Mouse (Mus musculus) limb, embryonic 12.5 days (tissue): ENCODE results near the gene Mlip. TPM values are rescaled to one million over a fixed set of nuclear protein-coding genes. Genes with fewer than 3 reads are reported as not detected.
"Not testable (repeated sequence)": the region's sequence is repeated elsewhere in the genome, so short reads cannot be mapped to it uniquely, and the experiment has no call there.

Experiments used
- ATAC-seq: fragments of 200-750 bp; cut with Nextera tagmentation; 2 replicates; pipeline ENCODE4 v1.8.0; 2017; ENCODE audit warnings: low read depth, moderate TSS enrichment; ENCODE audit not compliant: insufficient number of reproducible peaks, insufficient read depth, low FRiP score, low TSS enrichment
- H3K27ac ChIP-seq: fragments of 300-500 bp; sonication (generic); 2 replicates; pipeline ENCODE4 v1.5.1; 2016; ENCODE audit warnings: mild to moderate bottlenecking, moderate library complexity
- H3K27me3 ChIP-seq: fragments of 300-500 bp; sonication (generic); 2 replicates; pipeline ENCODE4 v1.6.1; 2016; ENCODE audit warnings: mild to moderate bottlenecking, moderate library complexity
- H3K36me3 ChIP-seq: fragments of 300-500 bp; sonication (generic); 2 replicates; pipeline ENCODE4 v1.6.1; 2016; ENCODE audit warnings: mild to moderate bottlenecking, moderate library complexity
- H3K4me1 ChIP-seq: fragments of 300-500 bp; sonication (generic); replicated peaks from 2 replicates; pipeline ENCODE4 v1.6.1; 2016
- H3K4me2 ChIP-seq: fragments of 300-500 bp; sonication (generic); 2 replicates; pipeline ENCODE4 v1.6.1; 2016; ENCODE audit warnings: mild to moderate bottlenecking, moderate library complexity
- H3K4me3 ChIP-seq: fragments of 300-500 bp; sonication (generic); replicated peaks from 2 replicates; pipeline ENCODE4 v1.5.1; 2016; ENCODE audit warnings: mild to moderate bottlenecking
- H3K9ac ChIP-seq: fragments of 300-500 bp; sonication (generic); replicated peaks from 2 replicates; pipeline ENCODE4 v1.6.1; 2016; ENCODE audit warnings: mild to moderate bottlenecking, moderate library complexity
- H3K9me3 ChIP-seq: fragments of 300-500 bp; sonication (generic); 2 replicates; pipeline ENCODE4 v1.6.1; 2016; ENCODE audit warnings: mild to moderate bottlenecking, moderate library complexity
- WGBS: fragments of 180-500 bp; shearing (Covaris S2); methylation state at CpG from one replicate; pipeline ENCODE4 v1.1.7; 2016; 5-methylcytosine and 5-hydroxymethylcytosine counted together
- polyA plus RNA-seq: library from polyadenylated mRNA; unstranded; fragments of >200 nt; fragmentation: Nextera tagmentation; extraction: Ambion mirVana; gene quantifications from 2 replicates; pipeline ENCODE4 v1.2.1, GENCODE M21; 2016

Gene Mlip
- polyA plus RNA-seq, 1 experiment from 2014 or later, result 0.38 TPM

- no peak overlapping the region for H3K4me2 ChIP-seq
- no peaks in the 10 kb centered on the region for H3K4me1 ChIP-seq
- ATAC-seq, result no peak
- 85% methylated on average over 3 of the region's 3 CpGs for WGBS
- no peak overlapping the region for H3K27ac ChIP-seq
- no peaks in the 10 kb centered on the region for H3K9me3 ChIP-seq
- no peak overlapping the region for H3K4me3 ChIP-seq
- H3K9ac ChIP-seq, result no peak overlapping the region
- H3K36me3 ChIP-seq, result no peaks in the 10 kb centered on the region
- H3K27me3 ChIP-seq, result no peaks in the 10 kb centered on the region
These were observed 173.3 kb downstream of the Mlip start for GRCm38 (mm10) chr9:77179486-77179885.

- no peaks in the 10 kb centered on the region for H3K4me1 ChIP-seq
- WGBS, result 83% methylated on average over 3 of the region's 3 CpGs
- H3K4me2 ChIP-seq, result no peak overlapping the region
- H3K9ac ChIP-seq, result no peak overlapping the region
- H3K36me3 ChIP-seq, result no peaks in the 10 kb centered on the region
- no peak overlapping the region for H3K4me3 ChIP-seq
- H3K9me3 ChIP-seq, result no peaks in the 10 kb centered on the region
- no peak overlapping the region for H3K27ac ChIP-seq
- H3K27me3 ChIP-seq, result no peaks in the 10 kb centered on the region
- no peak for ATAC-seq
These were observed 176.9 kb downstream of the Mlip start for GRCm38 (mm10) chr9:77175870-77176269.

GRCm38 (mm10) chr9:77172044-77172443 is 180.7 kb downstream of the Mlip start:
- no peaks in the 10 kb centered on the region for H3K4me1 ChIP-seq
- no peak overlapping the region for H3K9ac ChIP-seq
- H3K27ac ChIP-seq, result no peak overlapping the region
- WGBS, result 92% methylated on average over 5 of the region's 5 CpGs
- no peak overlapping the region for H3K4me3 ChIP-seq
- H3K36me3 ChIP-seq, result no peaks in the 10 kb centered on the region
- no peaks in the 10 kb centered on the region for H3K27me3 ChIP-seq
- H3K9me3 ChIP-seq, result no peaks in the 10 kb centered on the region
- H3K4me2 ChIP-seq, result no peak overlapping the region
- ATAC-seq, result no peak

- H3K27me3 ChIP-seq, result no peaks in the 10 kb centered on the region
- H3K9me3 ChIP-seq, result no peaks in the 10 kb centered on the region
- ATAC-seq, result no peak
- no peaks in the 10 kb centered on the region for H3K36me3 ChIP-seq
- no peak overlapping the region for H3K4me3 ChIP-seq
- H3K4me2 ChIP-seq, result no peak overlapping the region
- WGBS, result 78% methylated on average over 6 of the region's 6 CpGs
- no peaks in the 10 kb centered on the region for H3K4me1 ChIP-seq
- no peak overlapping the region for H3K27ac ChIP-seq
- H3K9ac ChIP-seq, result no peak overlapping the region
These were observed 186.9 kb downstream of the Mlip start for GRCm38 (mm10) chr9:77165877-77166276.

GRCm38 (mm10) chr9:77161764-77162163 is 191.0 kb downstream of the Mlip start:
- H3K4me2 ChIP-seq, result no peak overlapping the region
- H3K36me3 ChIP-seq, result no peaks in the 10 kb centered on the region
- H3K27ac ChIP-seq, result no peak overlapping the region
- WGBS, result 75% methylated on average over 5 of the region's 5 CpGs
- H3K27me3 ChIP-seq, result no peaks in the 10 kb centered on the region
- H3K9ac ChIP-seq, result no peak overlapping the region
- no peak overlapping the region for H3K4me3 ChIP-seq
- H3K4me1 ChIP-seq, result no peaks in the 10 kb centered on the region
- no peaks in the 10 kb centered on the region for H3K9me3 ChIP-seq
- no peak for ATAC-seq

- 75% methylated on average over 4 of the region's 4 CpGs for WGBS
These were observed 192.4 kb downstream of the Mlip start for GRCm38 (mm10) chr9:77160277-77160926.

GRCm38 (mm10) chr9:77148518-77149257 is 204.1 kb downstream of the Mlip start:
- ATAC-seq, result no peak
- Histone ChIP-seq H3K27ac (no peak overlapping the region), H3K4me1 (no peaks in the 10 kb centered on the region), H3K27me3 (no peaks in the 10 kb centered on the region), H3K9me3 (no peaks in the 10 kb centered on the region), H3K4me3 (no peak overlapping the region), H3K36me3 (no peaks in the 10 kb centered on the region), H3K9ac (no peak overlapping the region), H3K4me2 (no peak overlapping the region)
- 95% methylated on average over 3 of the region's 3 CpGs for WGBS

More at GRCm38 (mm10) chr9:77160277-77160926, 192.4 kb downstream of the Mlip start:
- Histone ChIP-seq H3K4me2 (no peak overlapping the region), H3K9ac (no peak overlapping the region), H3K9me3 (no peaks in the 10 kb centered on the region), H3K4me1 (no peaks in the 10 kb centered on the region), H3K27ac (no peak overlapping the region), H3K4me3 (no peak overlapping the region), H3K36me3 (no peaks in the 10 kb centered on the region), H3K27me3 (no peaks in the 10 kb centered on the region)
- no peak for ATAC-seq

GRCm38 (mm10) chr9:77119735-77120134 is 233.0 kb downstream of the Mlip start:
- H3K4me3 ChIP-seq, result no peak overlapping the region
- H3K4me2 ChIP-seq, result no peak overlapping the region
- no peaks in the 10 kb centered on the region for H3K27me3 ChIP-seq
- H3K36me3 ChIP-seq, result no peaks in the 10 kb centered on the region
- 87% methylated on average over 1 of the region's 1 CpGs for WGBS
- no peaks in the 10 kb centered on the region for H3K4me1 ChIP-seq
- no peak overlapping the region for H3K27ac ChIP-seq
- H3K9me3 ChIP-seq, result no peaks in the 10 kb centered on the region
- no peak for ATAC-seq
- no peak overlapping the region for H3K9ac ChIP-seq

GRCm38 (mm10) chr9:77096886-77097285 is 255.9 kb downstream of the Mlip start:
- Histone ChIP-seq H3K4me3 (no peak overlapping the region), H3K36me3 (no peaks in the 10 kb centered on the region), H3K27me3 (no peaks in the 10 kb centered on the region), H3K9ac (no peak overlapping the region), H3K27ac (no peak overlapping the region), H3K4me1 (no peaks in the 10 kb centered on the region), H3K4me2 (no peak overlapping the region), H3K9me3 (no peaks in the 10 kb centered on the region)
- ATAC-seq, result no peak
- WGBS, result 75% methylated on average over 1 of the region's 1 CpGs

- H3K27ac ChIP-seq, H3K27me3 ChIP-seq, H3K4me3 ChIP-seq, H3K36me3 ChIP-seq, H3K9ac ChIP-seq, H3K4me2 ChIP-seq, H3K4me1 ChIP-seq, H3K9me3 ChIP-seq, ATAC-seq: not testable (repeated sequence)
- WGBS, result 78% methylated on average over 1 of the region's 1 CpGs
These were observed 269.5 kb downstream of the Mlip start for GRCm38 (mm10) chr9:77083221-77083620.

- H3K27ac ChIP-seq, result no peak overlapping the region
- no peak for ATAC-seq
- no peaks in the 10 kb centered on the region for H3K27me3 ChIP-seq
- no peaks in the 10 kb centered on the region for H3K4me1 ChIP-seq
- 74% methylated on average over 2 of the region's 2 CpGs for WGBS
- H3K9me3 ChIP-seq, result no peaks in the 10 kb centered on the region
- H3K36me3 ChIP-seq, result no peaks in the 10 kb centered on the region
- no peak overlapping the region for H3K4me3 ChIP-seq
- H3K4me2 ChIP-seq, result no peak overlapping the region
- no peak overlapping the region for H3K9ac ChIP-seq
These were observed 281.1 kb downstream of the Mlip start for GRCm38 (mm10) chr9:77071676-77072075.

- H3K4me3 ChIP-seq, result no peak overlapping the region
- H3K9ac ChIP-seq, result no peak overlapping the region
- no peak for ATAC-seq
- H3K4me2 ChIP-seq, result no peak overlapping the region
- H3K27ac ChIP-seq, result no peak overlapping the region
- no peaks in the 10 kb centered on the region for H3K4me1 ChIP-seq
- WGBS, result 82% methylated on average over 4 of the region's 4 CpGs
- no peaks in the 10 kb centered on the region for H3K27me3 ChIP-seq
- H3K36me3 ChIP-seq, result no peaks in the 10 kb centered on the region
- H3K9me3 ChIP-seq, result no peaks in the 10 kb centered on the region
These were observed 296.2 kb downstream of the Mlip start for GRCm38 (mm10) chr9:77056611-77057010.
